Mouse (Mus musculus) liver, embryonic 14.5 days (tissue): ENCODE measurements around the gene Serinc5.

Source experiments
- CTCF ChIP-seq: IDR thresholded peaks from 2 replicates; pipeline ENCODE4 v1.5.1; 2016; ENCODE audit warnings: antibody characterized with exemption, low read depth, control low read depth
- EP300 ChIP-seq: IDR thresholded peaks from 2 replicates; pipeline ENCODE4 v1.6.1; 2016; ENCODE audit warnings: antibody characterized with exemption, low read depth

DNA sequence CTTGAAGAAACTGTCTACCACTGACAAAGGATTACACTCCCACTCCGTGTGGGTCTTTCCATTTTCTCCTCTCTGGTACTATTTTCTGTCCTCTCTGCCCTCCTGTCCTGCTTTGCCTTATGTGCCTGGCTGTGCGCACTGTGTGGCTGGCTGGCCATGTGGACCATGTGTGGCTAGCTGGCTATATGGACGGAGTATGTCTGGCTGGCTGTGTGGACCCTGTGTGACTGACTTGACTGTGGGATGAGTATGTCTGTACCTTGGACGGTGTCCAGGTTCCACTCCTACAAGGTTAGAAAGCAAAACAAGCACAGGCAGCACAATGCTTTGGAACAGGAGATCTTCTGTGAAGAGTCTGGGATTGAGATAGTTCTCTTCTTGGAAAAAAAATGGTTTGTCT lies 74.4 kb downstream of the Serinc5 start:
- no peak for TF ChIP-seq CTCF
- no peak for TF ChIP-seq EP300
